Mouse (Mus musculus) cerebellum, adult 2 months (tissue): Measurements from ENCODE around the gene Rpl14.

Experiments used
- CTCF ChIP-seq: fragments of 200-500 bp; IDR thresholded peaks from 2 replicates; pipeline ENCODE4 v1.5.1; 2011; ENCODE audit warnings: low read depth, mild to moderate bottlenecking, control low read depth, low read length, moderate library complexity, borderline replicate concordance; ENCODE audit not compliant: insufficient read depth
- POLR2A ChIP-seq: fragments of 200-500 bp; IDR thresholded peaks from 2 replicates; pipeline ENCODE4 v1.6.1; 2011; ENCODE audit warnings: low read length, control low read depth, borderline replicate concordance; ENCODE audit not compliant: insufficient read depth

DNA sequence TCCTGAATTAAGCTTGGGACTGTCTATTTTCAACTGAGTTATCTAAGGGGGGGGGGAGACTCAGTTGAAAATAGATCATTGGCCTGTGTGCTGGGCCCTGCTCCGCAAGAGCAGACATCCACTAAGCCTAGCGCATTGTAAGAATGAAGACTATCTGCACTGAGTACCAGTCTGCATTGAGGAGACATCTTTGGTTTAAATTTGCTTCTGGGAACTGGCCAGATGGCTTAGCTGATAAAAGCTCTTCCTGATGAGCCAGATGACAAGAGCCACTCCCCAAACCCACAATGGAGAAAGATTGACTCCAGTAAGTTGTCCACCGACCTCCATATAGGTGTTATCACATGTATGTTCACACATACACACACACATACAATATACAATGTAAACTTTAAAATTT is 7.7 kb upstream of the Rpl14 start:
- TF ChIP-seq CTCF (no peak), POLR2A (no peak)
